Mouse (Mus musculus): ENCODE data around the gene Polr2l. TPM values are rescaled to one million over a fixed set of nuclear protein-coding genes. Genes with fewer than 3 reads are reported as not detected.
"Not testable (repeated sequence)": the region's sequence is repeated elsewhere in the genome, so short reads cannot be mapped to it uniquely, and the experiment has no call there.

Polr2l gene
- polyA plus RNA-seq, 1 experiment from 2014 or later: 85.0 TPM

GRCm38 (mm10) chr7:141455610-141456314 is 19.2 kb downstream of the Polr2l start:
- Histone ChIP-seq H3K4me2 (peak overlapping the region; percentile 89), H3K4me3 (peak overlapping the region; percentile 69), H3K9me3 (no peaks in the 10 kb centered on the region), H3K36me3 (peaks cover 36% of the 10 kb centered on the region), H3K9ac (peak overlapping the region; percentile 83), H3K4me1 (replicated peaks) (peaks cover 24% of the 10 kb centered on the region), H3K27me3 (peaks cover 23% of the 10 kb centered on the region), H3K27ac (replicated peaks) (peak overlapping the region; percentile 71)
- ATAC-seq (ENCODE audit: low read depth): peak; percentile 52; the same call in 1 of the 2 replicates
- WGBS: under 1% methylated on average over 23 of the region's 23 CpGs

DNA sequence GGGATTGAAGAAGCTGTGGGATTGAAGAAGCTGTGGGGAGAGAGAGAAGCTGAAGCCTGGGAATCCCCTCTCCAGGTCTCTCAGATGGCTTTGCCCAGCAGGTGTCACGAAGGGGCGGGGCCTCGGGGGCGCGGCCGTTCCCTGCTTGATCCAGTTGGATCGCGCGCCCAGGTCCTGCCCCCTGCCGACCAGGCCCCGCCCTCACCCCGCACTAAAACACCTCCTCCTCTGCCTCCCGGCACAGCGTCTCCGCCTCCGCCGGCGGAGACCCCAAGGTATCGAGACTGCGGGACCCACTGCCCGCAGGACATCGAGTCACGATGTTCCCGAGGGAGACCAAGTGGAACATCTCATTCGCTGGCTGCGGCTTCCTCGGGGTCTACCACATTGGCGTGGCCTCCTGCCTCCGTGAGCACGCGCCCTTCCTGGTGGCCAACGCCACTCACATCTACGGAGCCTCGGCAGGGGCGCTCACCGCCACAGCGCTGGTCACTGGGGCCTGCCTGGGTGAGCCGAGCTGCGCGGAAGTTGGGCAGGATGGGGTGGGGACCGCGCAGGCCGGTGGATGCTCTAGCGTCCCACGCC is 19.9 kb downstream of the Polr2l start, which contains the start of gene Pnpla2:
Pnpla2 (plus strand) TSS at position 232 of the 585 bp plus-strand sequence.
- peak within 1 kb of the TSS; percentile 83 for H3K9ac ChIP-seq
- H3K9me3 ChIP-seq: no peaks in the 10 kb centered on the region
- ATAC-seq (ENCODE audit: low read depth): peak; percentile 79
- peak within 1 kb of the TSS; percentile 71 for H3K27ac ChIP-seq (replicated peaks)
- H3K27me3 ChIP-seq: peaks cover 16% of the 10 kb centered on the region
- under 1% methylated on average over 45 of the region's 45 CpGs for WGBS
- H3K4me3 ChIP-seq: peak within 1 kb of the TSS; percentile 69
- peaks cover 39% of the 10 kb centered on the region for H3K36me3 ChIP-seq
- peaks cover 24% of the 10 kb centered on the region for H3K4me1 ChIP-seq (replicated peaks)
- peak within 1 kb of the TSS; percentile 89 for H3K4me2 ChIP-seq

DNA sequence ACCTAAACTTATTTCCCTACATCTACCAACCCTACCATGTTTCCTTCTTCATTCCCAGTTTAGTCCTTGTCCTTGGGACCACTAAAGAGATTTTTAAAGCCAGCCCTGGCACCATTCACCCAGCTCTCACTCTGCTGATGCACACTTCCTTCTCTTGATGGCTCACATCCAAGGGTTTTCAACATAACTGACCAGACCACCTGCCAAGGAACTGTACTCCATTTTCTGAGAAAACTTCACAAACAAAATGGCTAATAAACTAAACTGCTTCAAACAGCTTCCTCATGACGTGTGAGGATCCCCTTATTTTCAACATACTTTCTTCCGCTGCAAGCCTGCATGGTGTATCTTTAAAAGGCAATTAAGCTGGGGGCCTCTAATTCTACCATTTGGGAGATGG is 21.3 kb downstream of the Polr2l start:
- no peaks in the 10 kb centered on the region for H3K9me3 ChIP-seq
- H3K4me3 ChIP-seq: no peak overlapping the region
- no peak overlapping the region for H3K4me2 ChIP-seq
- WGBS: 78% methylated on average over 2 of the region's 2 CpGs
- peaks cover 39% of the 10 kb centered on the region for H3K36me3 ChIP-seq
- no peak overlapping the region for H3K9ac ChIP-seq
- ATAC-seq (ENCODE audit: low read depth): no peak
- H3K27ac ChIP-seq (replicated peaks): no peak overlapping the region
- 0 out of 2 replicates have a peak, but pooled peaks cover 4% of the 10 kb centered on the region for H3K27me3 ChIP-seq
- H3K4me1 ChIP-seq (replicated peaks): peaks cover 28% of the 10 kb centered on the region

DNA sequence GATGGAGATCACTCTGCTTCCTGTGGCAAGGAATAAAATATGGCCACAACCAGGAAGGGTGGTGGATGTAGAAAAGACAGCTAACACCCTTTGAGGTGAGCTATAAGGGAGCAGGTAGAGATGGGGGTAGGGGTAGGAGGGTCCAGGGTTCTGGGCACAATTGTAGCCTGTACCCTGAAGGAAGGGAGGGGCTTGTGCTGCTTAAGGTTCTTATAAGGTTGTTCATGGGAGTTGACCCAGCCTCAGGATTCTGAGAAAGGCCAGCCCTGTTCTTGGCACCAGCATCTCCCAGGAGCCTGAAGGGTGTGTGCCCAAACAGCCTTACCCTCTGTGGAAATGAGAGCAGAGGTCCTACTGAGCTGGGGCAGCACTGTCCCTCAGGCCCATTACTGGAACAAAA is 23.0 kb downstream of the Polr2l start:
- Histone ChIP-seq H3K27me3 (no peaks in the 10 kb centered on the region), H3K9me3 (no peaks in the 10 kb centered on the region), H3K4me1 (replicated peaks) (peaks cover 37% of the 10 kb centered on the region), H3K4me3 (no peak overlapping the region), H3K9ac (no peak overlapping the region), H3K27ac (replicated peaks) (no peak overlapping the region), H3K36me3 (peaks cover 41% of the 10 kb centered on the region), H3K4me2 (no peak overlapping the region)
- ATAC-seq (ENCODE audit: low read depth): no peak

DNA sequence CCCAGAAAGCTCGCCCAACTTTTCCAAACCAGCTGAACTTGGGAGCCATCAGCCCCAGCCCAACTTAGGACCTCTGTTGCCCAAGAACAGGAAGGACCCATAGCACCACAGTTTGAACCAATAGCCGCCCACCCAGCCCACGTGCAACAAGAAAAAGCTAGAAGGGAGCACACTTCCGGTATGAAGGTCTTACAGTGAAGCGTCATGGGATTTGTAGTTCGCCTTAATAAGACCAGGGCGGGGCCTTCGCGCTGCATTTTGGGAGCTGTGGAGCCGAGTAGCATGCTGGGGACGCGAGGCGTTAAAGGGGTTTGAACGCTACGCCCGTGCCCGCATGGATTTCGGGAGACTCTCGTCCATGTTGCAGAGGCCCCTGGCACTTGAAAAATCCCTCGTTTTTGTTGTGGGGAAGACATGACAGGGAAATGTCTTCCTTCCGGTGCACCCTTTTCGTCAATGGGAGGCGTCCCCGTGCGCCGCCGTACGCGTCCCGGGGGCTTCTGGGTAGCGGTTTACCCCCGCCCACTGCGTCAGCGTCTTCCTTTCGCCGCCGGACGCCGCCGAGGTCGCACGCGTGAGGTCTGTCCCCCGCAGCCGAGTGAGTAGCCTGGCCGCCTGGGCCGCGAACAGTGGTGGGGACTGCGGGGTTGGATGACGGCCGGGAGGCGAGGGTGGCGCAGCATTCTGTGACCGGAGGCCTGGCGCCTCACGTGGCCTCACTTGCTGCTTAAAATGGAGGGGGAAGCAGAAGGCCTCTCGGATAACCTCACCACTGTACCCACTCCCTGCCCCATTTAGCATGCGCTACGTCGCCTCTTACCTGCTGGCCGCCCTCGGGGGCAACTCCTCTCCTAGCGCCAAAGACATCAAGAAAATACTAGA is 27.6 kb downstream of the Polr2l start, which contains the start of gene Rplp2:
Rplp2 (plus strand) TSS at position 261 of the 882 bp plus-strand sequence.
- WGBS: under 1% methylated on average over 63 of the region's 63 CpGs
- peak; percentile 94 for ATAC-seq (ENCODE audit: low read depth)

GRCm38 (mm10) chr7:141446374-141446773 is 28.6 kb downstream of the Polr2l start:
- H3K9me3 ChIP-seq; H3K27me3 ChIP-seq; H3K4me3 ChIP-seq; ATAC-seq (ENCODE audit: low read depth); H3K9ac ChIP-seq; H3K27ac ChIP-seq (replicated peaks): not testable (repeated sequence)
- Histone ChIP-seq H3K4me1 (replicated peaks) (peaks cover 42% of the 10 kb centered on the region), H3K36me3 (peaks cover 30% of the 10 kb centered on the region), H3K4me2 (peak overlapping the region; percentile 88; the same call in 1 of the 2 replicates)
- WGBS: 86% methylated on average over 3 of the region's 3 CpGs

More for the DNA sequence above, 27.6 kb downstream of the Polr2l start, which contains the start of gene Rplp2:
- no peaks in the 10 kb centered on the region for H3K27me3 ChIP-seq
- H3K9me3 ChIP-seq: no peaks in the 10 kb centered on the region
- H3K27ac ChIP-seq (replicated peaks): peak within 1 kb of the TSS; percentile 95
- H3K36me3 ChIP-seq: peaks cover 40% of the 10 kb centered on the region
- peaks cover 33% of the 10 kb centered on the region for H3K4me1 ChIP-seq (replicated peaks)
- H3K9ac ChIP-seq: peak within 1 kb of the TSS; percentile 95
- H3K4me3 ChIP-seq: peak within 1 kb of the TSS; percentile 81
- H3K4me2 ChIP-seq: peak within 1 kb of the TSS; percentile 88

DNA sequence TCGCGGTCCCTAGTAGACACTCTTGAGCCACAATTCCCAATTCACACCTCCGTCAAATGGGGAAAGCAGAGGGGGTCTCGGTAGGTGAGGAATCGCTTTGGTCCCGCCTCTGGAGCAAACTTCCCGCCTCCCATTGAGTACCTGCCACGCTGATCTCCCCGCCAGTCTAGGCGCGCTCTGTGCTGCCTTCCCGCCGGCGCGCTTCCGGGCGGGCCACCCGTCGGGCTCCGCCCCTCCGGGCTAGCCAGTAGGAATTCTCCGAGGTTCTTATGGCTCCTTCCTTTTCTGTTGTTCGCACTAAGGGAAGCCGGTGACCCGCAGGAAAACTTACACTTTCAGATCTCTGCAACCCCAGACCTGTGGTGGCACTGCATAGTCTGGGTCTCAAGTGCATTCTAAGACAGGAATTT is 31.1 kb downstream of the Polr2l start, which contains the start of gene Pidd1:
Pidd1 (minus strand) TSS at position 198 of the 410 bp plus-strand sequence.
- Histone ChIP-seq H3K4me1 (replicated peaks) (peaks cover 47% of the 10 kb centered on the region), H3K4me3 (peak within 1 kb of the TSS; percentile 37), H3K27me3 (no peaks in the 10 kb centered on the region), H3K4me2 (peak within 1 kb of the TSS; percentile 67), H3K9ac (peak within 1 kb of the TSS; percentile 62), H3K36me3 (peaks cover 5% of the 10 kb centered on the region; the same call in 1 of the 2 replicates), H3K9me3 (no peaks in the 10 kb centered on the region), H3K27ac (replicated peaks) (no peak within 1 kb of the TSS)
- no peak for ATAC-seq (ENCODE audit: low read depth)
- WGBS: under 1% methylated on average over 25 of the region's 25 CpGs

DNA sequence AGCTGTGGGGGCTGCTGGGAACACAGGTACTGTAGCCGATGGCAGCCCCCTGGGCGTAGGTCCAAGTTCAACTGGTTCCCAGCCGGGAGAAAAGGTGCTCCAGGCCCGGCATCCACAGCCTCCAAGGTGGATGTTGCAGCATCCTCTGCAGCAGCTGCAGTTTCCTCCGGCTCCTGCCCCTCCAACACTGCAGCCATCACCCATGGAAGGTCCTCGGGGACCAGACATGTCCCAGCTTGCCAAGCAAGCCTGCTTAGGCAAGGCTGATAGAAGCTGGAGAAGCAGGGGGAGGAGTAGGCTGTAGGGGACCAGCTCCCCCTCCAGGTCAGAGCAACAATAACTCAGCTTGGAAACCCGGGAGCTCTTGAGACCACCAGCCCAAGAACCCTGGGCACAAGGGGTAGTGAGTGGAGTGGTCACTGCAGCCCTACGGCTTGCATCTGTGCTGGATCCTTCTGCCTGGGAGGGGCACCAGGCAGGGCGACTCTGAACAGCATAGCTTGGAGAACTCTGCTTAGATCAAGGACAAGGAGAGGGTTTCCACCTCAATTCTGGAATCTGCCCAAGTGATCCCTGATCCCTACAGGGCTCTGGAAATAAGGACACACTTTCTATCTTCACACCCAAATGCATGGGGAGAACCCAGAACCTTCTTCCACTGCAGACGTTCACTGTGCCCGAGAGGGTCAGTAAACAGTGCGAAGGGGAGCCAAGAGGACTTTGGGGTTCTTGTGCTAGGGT is 31.7 kb downstream of the Polr2l start:
- 23% methylated on average over 12 of the region's 12 CpGs for WGBS
- H3K4me1 ChIP-seq (replicated peaks): peaks cover 41% of the 10 kb centered on the region
- no peaks in the 10 kb centered on the region for H3K9me3 ChIP-seq
- peak overlapping the region; percentile 62 for H3K9ac ChIP-seq
- H3K4me3 ChIP-seq: peak overlapping the region; percentile 37
- ATAC-seq (ENCODE audit: low read depth): no peak
- peak overlapping the region; percentile 67 for H3K4me2 ChIP-seq
- no peak overlapping the region for H3K27ac ChIP-seq (replicated peaks)
- no peaks in the 10 kb centered on the region for H3K27me3 ChIP-seq
- no peaks in the 10 kb centered on the region; the same call in 1 of the 2 replicates for H3K36me3 ChIP-seq

GRCm38 (mm10) chr7:141442199-141442598 is 32.7 kb downstream of the Polr2l start:
- Histone ChIP-seq H3K27ac (replicated peaks) (no peak overlapping the region), H3K27me3 (no peaks in the 10 kb centered on the region), H3K9me3 (no peaks in the 10 kb centered on the region), H3K9ac (peak overlapping the region; percentile 62; the same call in 1 of the 2 replicates), H3K4me1 (replicated peaks) (peaks cover 42% of the 10 kb centered on the region), H3K36me3 (no peaks in the 10 kb centered on the region; the same call in 1 of the 2 replicates), H3K4me3 (no peak overlapping the region), H3K4me2 (peak overlapping the region; percentile 67; the same call in 1 of the 2 replicates)
- no peak for ATAC-seq (ENCODE audit: low read depth)
- 95% methylated on average over 13 of the region's 13 CpGs for WGBS

DNA sequence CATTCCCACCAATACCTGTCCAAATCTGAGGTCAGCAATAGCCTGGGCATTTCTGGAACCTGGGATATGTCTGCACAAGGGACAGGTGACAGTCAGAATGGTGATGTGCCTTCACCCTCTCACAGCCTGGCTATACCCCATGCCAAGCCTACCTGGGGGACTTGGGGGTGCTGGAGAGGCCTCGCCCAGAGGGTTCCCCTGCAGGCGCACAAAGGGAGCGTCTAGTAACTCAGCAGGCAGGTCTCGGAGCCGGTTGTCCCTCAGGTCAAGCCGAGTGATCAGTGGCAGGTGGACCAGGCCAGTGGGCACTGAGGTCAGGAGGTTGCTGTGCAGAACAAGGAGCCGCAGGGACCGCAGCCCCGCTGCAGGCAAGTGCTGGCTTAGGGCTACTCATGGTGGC is 33.5 kb downstream of the Polr2l start:
- H3K4me3 ChIP-seq: no peak overlapping the region
- H3K27ac ChIP-seq (replicated peaks): no peak overlapping the region
- peaks cover 49% of the 10 kb centered on the region for H3K4me1 ChIP-seq (replicated peaks)
- no peak for ATAC-seq (ENCODE audit: low read depth)
- H3K4me2 ChIP-seq: no peak overlapping the region
- 0 out of 2 replicates have a peak overlapping the region, but pooled peaks have one; percentile 5 for H3K9ac ChIP-seq
- no peaks in the 10 kb centered on the region; the same call in 1 of the 2 replicates for H3K36me3 ChIP-seq
- WGBS: 89% methylated on average over 9 of the region's 9 CpGs
- no peaks in the 10 kb centered on the region for H3K9me3 ChIP-seq
- H3K27me3 ChIP-seq: no peaks in the 10 kb centered on the region

GRCm38 (mm10) chr7:141440613-141441012 is 34.3 kb downstream of the Polr2l start:
- Histone ChIP-seq H3K36me3 (no peaks in the 10 kb centered on the region; the same call in 1 of the 2 replicates), H3K4me2 (no peak overlapping the region), H3K4me3 (no peak overlapping the region), H3K4me1 (replicated peaks) (peaks cover 58% of the 10 kb centered on the region), H3K9ac (peak overlapping the region; percentile 26; the same call in 1 of the 2 replicates), H3K9me3 (no peaks in the 10 kb centered on the region), H3K27me3 (no peaks in the 10 kb centered on the region), H3K27ac (replicated peaks) (no peak overlapping the region)
- ATAC-seq (ENCODE audit: low read depth): no peak
- 24% methylated on average over 6 of the region's 6 CpGs for WGBS
